Mouse (Mus musculus): Measurements from ENCODE around the gene Vwa8.
"Not testable (repeated sequence)": the region's sequence is repeated elsewhere in the genome, so short reads cannot be mapped to it uniquely, and the experiment has no call there.

Vwa8 gene

DNA sequence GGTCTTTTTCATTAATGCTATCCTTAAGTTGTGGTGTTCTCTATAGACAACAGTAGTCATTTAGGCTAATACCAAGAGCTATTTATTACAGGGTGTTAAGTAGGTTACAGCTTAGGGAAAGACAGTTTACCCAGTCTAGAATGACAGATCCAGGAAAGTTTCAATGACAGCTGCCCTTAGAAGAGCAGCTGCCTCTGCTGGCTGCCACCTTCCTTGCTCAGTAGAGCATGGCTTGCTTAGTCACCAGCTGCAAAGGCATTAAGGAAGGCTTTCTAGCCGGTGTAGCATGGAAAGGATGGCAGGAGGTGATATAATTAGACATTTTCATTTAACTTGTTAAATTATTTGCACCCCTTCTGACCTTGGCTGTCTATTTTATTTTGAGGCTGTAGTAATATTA is 123.6 kb downstream of the Vwa8 start:
- DNase-seq (ENCODE audit: low read depth, low spot score): no peak

DNA sequence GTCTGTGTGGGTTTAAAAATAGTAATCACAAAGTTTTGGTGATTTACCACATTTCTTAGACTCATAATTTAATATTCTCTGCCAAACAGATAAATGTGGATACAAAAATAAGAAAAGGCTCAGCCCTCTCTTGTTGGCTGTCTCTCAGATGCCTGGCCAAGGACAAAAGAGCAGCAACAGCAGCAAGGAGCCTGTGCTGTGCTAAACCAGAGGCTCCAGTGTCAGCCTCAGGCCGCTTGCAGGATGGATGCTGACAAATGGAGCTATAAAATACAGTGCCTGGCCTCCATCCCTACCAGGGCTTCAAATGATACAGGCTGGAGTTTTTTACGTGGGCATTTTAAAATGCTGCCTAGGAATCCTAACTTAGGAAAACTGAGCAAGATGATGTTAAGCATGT is 134.3 kb downstream of the Vwa8 start:
- DNase-seq (ENCODE audit: low read depth, low spot score): no peak

GRCm38 (mm10) chr14:78984296-78984695 is 135.4 kb downstream of the Vwa8 start:
- no peak for DNase-seq (ENCODE audit: low read depth, low spot score)

GRCm38 (mm10) chr14:78987543-78987942 is 138.7 kb downstream of the Vwa8 start:
- no peak for DNase-seq (ENCODE audit: low read depth, low spot score)

- no peak for DNase-seq (ENCODE audit: low read depth, low spot score)
Measured at GRCm38 (mm10) chr14:78992456-78992855, 143.6 kb downstream of the Vwa8 start.

GRCm38 (mm10) chr14:78993515-78993914 is 144.7 kb downstream of the Vwa8 start:
- no peak for DNase-seq (ENCODE audit: low read depth, low spot score)

GRCm38 (mm10) chr14:78996359-78996758 is 147.5 kb downstream of the Vwa8 start:
- DNase-seq (ENCODE audit: low read depth, low spot score): no peak

DNA sequence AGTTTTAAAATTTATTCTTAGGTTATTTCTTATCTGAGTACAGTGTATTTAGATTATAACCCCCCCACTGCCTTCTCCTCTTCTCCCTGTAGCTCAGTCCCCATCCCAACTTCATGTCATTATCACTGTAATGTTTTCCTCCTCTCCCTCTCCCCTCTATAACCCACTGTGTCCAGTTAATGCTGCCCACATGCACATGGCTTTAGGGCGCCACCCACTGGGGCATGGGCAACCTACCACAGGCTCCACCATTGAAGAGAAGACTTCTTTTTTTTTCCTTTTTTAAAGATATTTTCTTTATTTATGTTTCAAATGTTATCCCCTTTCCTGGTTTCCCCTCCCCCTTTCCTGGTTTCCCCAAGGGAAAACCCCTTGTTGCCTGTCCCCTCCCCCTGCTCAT is 154.7 kb downstream of the Vwa8 start:
- DNase-seq (ENCODE audit: low read depth, low spot score): no peak

- not testable (repeated sequence) for DNase-seq (ENCODE audit: low read depth, low spot score)
Measured at GRCm38 (mm10) chr14:79017710-79018109, 168.9 kb downstream of the Vwa8 start.

- no peak for DNase-seq (ENCODE audit: low read depth, low spot score)
Measured at GRCm38 (mm10) chr14:79018564-79018963, 169.7 kb downstream of the Vwa8 start.

GRCm38 (mm10) chr14:79021725-79022124 is 172.9 kb downstream of the Vwa8 start:
- no peak for DNase-seq (ENCODE audit: low read depth, low spot score)

DNA sequence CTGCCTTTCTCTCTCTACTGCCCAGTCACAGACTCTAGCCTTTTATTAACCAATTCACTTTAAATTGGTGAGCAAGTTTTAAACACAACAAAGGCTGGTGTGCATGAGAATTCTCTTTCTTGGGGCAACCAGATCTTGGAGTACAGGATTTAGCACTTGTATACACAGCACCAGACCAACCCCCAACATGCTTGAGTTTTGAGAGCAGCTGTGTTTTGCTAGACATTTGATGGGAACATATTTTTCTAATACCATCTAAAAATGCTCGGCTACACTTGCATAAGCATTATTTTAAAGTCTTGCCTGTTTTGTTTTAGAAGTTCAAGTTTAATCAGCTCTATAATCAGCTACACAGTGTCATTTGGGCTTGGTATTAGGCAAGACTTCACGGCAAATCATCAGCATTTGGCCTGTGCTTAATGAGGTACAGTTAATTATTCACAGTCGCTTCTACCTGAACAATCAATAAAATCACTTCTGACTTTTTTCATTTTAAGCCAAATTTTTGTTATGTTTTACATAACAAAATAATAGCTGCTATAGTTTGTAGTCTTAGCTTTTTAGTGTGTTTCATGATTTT is 180.2 kb downstream of the Vwa8 start:
- no peak for DNase-seq (ENCODE audit: low read depth, low spot score)

DNA sequence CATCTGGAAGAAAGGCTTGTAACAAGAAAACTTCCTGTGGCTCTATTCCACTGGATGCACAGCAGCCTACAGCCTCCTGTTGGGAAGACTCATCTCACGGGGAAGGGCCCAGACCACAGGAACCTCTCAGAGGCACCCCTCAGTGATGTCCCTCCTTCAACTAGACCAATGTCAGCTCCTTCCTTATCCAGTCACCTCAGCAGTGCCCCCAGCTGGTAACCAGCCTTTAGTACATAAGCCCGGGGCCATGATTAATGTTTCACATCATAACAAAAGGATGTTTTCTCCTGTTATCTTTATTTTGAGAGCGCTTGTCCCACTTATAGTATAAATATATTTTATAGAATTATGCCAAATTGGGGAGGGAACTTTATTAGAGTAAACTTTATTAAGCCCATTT is 181.9 kb downstream of the Vwa8 start:
- DNase-seq (ENCODE audit: low read depth, low spot score): no peak

DNA sequence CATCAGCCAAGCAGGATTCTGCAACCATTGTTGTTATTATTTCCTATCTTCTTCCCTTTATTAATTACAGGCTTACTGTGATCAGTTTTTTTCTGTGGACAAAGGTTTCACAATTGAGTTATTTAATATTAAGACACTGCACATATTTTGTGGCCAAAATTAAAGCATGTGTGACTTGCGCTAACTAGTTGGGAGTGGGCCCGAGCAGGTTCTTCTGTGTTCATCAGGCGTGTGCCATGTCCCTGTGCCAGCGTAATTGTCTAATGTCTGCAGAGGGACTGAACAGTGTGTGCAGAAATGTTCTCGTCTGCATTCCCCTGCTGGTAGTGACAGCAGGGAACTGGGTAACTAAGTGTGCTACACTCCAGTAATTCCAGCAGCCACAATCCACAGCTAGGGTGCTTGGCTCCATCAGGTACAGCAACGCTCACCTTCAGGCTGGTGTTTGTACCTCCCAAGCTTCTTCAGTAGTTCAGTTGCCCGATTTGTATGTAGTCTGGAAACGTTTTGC is 182.4 kb downstream of the Vwa8 start:
- DNase-seq (ENCODE audit: low read depth, low spot score): no peak

- no peak for DNase-seq (ENCODE audit: low read depth, low spot score)
Measured at GRCm38 (mm10) chr14:79033396-79033795, 184.5 kb downstream of the Vwa8 start.

DNA sequence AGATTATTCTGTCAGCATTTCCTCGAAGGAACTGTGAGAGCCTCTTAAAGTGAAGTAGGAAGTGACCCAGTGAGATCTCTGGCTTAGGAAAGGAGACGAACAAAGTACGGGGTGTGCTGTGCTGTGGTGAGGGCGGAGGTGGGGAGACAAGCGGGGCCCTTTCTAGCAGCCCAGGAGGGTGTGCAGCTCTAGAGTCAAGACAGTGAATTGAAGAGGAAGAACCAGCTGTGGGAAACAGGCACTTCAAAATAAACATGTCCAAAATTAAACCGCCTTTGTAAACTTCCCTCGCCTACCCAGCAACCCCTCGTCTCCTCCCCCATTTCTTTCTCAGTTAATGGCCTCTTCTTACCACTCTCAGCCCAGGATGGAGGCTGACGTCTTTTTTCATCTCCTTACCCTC is 185.7 kb downstream of the Vwa8 start:
- no peak for DNase-seq (ENCODE audit: low read depth, low spot score)

DNA sequence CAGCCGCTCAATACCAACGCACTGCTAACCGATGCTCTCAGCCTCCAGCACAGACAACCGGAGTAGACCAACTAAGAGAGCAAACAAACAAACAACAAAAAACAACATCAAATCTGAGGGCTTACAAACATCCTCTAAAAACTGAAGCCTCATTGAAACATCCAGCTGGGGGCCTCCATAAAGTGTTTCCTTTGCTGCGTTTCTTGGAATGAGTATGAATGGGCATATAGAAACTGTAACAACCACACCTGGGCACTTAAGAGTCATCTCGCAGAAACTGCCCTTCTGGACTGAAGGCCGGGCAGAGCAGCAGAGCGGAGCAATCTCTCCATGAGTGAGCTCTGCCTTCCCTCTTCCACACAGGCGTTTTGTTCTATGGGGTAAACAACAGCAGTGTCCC is 186.7 kb downstream of the Vwa8 start:
- no peak for DNase-seq (ENCODE audit: low read depth, low spot score)

DNA sequence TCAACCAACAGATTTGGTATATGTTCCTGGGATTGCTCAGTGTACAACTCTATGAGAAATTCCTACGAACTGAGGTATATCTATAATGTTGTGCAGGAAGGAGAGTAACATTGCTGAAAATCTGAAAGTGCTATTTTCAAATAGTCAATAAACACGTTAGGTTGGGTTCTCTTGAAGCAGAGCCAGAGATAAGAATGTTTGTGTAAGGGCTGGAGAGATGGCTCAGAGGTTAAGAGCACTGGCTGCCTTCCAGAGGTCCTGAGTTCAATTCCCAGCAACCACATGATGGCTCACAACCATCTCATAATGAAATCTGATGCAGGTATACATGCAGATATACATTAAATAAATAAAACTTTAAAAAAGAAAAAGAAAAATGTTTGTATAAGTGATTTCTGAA is 198.3 kb downstream of the Vwa8 start:
- no peak for DNase-seq (ENCODE audit: low read depth, low spot score)

DNA sequence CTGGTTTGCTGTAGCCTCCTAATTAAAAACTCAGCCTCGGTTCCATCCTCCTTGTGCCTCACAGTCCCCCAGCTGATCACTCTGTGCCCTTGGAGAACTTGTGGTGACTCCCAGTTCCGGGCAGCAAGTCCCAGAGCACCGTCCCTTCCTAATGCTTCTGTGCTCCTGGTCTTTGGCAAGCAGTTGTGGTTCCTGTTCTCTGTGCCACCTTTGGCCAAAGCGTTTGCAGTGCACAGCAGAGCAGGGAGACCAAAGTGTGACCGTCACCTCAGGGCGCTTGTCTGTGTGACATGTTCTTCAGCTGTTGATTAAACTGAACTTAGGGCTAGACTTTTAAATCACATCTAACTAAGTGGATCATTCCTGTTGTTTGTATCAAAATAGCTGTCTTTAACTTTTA is 199.1 kb downstream of the Vwa8 start:
- DNase-seq (ENCODE audit: low read depth, low spot score): no peak

GRCm38 (mm10) chr14:79049544-79049943 is 200.7 kb downstream of the Vwa8 start:
- DNase-seq (ENCODE audit: low read depth, low spot score): no peak

DNA sequence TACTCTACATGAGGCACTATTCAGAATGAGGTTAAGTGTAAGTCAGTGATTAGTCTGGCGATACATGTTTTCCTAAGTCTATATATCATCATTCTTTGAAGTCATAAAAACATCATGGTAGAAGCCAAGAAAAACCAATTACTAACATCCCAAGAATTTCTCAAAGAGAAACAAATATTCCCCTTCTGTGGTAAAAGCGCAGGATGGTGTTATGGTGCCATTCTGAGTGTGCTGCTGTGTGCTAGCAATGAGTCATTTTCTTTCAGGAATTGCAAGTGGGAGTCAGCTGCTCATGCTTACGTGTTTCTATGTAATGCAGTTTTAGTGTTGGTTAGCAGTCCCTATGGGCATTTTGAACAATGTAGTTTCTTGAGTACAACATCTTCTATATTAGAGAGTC is 216.8 kb downstream of the Vwa8 start:
- no peak for DNase-seq (ENCODE audit: low read depth, low spot score)

DNA sequence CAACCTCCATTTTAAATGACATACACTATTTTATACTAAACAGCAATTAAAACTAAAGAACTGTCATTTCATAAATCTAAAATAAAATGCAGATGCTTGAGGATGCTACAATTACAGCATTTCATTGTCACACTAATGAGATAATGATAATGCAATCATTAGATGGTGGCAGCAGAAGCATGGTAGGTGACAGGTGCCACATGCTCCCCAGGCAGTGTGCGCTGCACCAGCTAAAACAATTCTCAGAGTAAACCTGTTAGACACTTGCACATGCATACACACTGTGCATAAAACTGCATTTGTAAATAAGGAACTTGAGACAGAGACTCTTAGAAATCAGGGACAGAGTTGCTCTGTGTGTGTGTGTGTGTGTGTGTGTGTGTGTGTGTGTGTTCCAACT is 220.7 kb downstream of the Vwa8 start:
- no peak for DNase-seq (ENCODE audit: low read depth, low spot score)

DNA sequence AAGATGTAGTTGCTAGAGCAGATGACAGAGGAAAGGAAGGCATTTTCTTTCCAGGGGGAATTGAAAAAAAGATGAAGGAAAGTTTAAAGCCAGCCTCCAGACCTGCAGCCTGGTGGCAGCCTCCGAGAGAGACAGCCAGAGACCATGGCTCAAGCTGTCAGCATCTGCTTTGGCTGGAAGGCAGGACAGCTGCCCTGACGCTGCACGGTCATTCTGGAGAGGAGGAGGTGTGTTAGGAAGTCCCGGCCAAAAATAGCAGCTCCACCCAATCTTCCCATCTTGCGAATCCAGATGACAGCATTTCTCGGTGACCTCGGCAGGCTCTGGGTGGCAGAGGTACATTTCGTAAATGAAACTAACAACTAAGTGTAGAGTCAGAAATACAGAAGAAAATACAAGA is 225.9 kb downstream of the Vwa8 start:
- DNase-seq (ENCODE audit: low read depth, low spot score): no peak
